Mouse (Mus musculus): ENCODE results near the gene Ino80e. TPM values are rescaled to one million over a fixed set of nuclear protein-coding genes. Genes with fewer than 3 reads are reported as not detected.

The Ino80e gene
- polyA plus RNA-seq, 1 experiment from 2014 or later: 76.1 TPM

DNA sequence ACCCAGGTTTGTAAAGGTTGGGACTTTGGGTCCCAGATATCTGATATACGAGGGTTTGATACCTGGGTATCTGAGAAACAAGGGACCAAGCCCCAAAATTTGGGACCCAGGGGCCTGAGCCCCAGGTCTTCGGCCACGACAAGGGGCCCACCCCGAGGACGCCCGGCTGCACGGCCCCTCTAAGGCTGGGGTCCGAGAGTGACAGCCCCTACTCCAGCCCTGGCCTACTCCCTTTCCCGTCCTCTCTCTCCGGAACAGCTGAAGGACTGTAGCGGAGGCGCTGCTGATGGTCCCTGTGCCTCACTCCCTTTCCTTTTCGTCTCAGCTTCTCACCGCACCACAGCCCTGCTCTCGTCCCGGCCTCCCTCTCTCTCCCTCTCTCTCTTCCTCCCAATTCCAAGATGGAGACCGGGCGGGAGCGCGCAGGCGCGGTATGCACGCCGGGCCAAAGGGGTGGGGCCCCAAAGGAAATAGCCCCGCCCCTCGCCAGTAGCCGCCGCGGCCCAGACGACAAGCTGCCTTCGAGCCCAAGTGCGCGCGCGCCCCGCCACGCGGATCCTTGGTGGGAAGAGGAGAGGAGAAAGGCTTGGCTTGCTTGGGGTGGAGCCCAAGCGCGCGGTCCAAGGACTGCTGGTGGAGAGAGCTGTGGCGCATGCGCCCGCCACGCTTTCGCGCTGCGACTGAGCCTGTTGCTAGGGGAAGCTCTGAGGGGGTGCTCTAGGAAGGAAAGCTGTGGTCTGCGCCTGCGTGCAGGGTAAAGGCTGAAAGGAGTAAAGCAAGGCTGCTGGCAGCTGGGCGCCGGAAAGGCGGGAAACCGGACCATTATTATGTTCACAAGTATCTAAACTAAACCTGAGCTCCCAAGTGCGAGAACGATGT, 22.3 kb upstream of the Ino80e start, which contains the start of gene Taok2:
TSS of gene Taok2 (minus strand) at position 418 of the 879 bp plus-strand sequence.
- peak within 1 kb of the TSS; percentile 95 for H3K27ac ChIP-seq (ENCODE audit: low read depth, low read length)
- H3K4me3 ChIP-seq (ENCODE audit: low read depth, low read length): peak within 1 kb of the TSS; percentile 86
- H3K4me2 ChIP-seq: peak within 1 kb of the TSS; percentile 96
- WGBS (ENCODE audit: insufficient replicate concordance): under 1% methylated on average over 56 of the region's 56 CpGs
- peaks cover 22% of the 10 kb centered on the region for H3K4me1 ChIP-seq (ENCODE audit: control insufficient read depth, insufficient read depth, low read length)
- no peaks in the 10 kb centered on the region for H3K9me3 ChIP-seq (replicated peaks; ENCODE audit: control insufficient read depth, low read length)
- H3K36me3 ChIP-seq (ENCODE audit: control insufficient read depth, insufficient read depth, low read length): peaks cover 12% of the 10 kb centered on the region; the same call in 1 of the 2 replicates
- H3K27me3 ChIP-seq (ENCODE audit: control insufficient read depth, insufficient read depth, low read length): no peaks in the 10 kb centered on the region
- ATAC-seq (replicated peaks; ENCODE audit: insufficient number of reproducible peaks, low FRiP score, low TSS enrichment): peak; percentile 94
- peak within 1 kb of the TSS; percentile 92 for H3K9ac ChIP-seq (ENCODE audit: low read depth, low read length)

DNA sequence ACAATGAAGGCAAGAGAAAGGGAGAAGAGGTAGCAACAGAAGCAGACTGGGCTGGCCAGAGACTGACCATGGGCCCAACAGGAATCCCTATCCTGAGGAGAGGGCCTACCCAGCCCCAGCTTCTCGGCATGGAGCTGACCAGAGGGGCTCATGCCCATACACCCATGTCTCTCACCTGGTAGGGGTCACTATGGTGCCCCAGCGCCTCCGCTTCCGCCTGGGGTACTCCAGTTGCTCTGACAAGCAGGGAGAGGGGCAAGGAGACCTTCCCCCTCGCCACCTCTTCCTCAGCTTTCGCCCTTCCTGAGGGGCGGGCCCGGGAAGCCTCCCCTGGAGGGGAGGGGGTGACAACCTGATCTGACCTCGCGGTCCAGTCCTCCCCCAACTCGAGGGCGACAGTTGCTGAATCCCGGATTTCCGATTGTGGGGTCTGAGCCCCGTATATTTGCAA, 21.6 kb upstream of the Ino80e start:
- no peaks in the 10 kb centered on the region for H3K9me3 ChIP-seq (replicated peaks; ENCODE audit: control insufficient read depth, low read length)
- peaks cover 18% of the 10 kb centered on the region; the same call in 1 of the 2 replicates for H3K36me3 ChIP-seq (ENCODE audit: control insufficient read depth, insufficient read depth, low read length)
- H3K27ac ChIP-seq (ENCODE audit: low read depth, low read length): peak overlapping the region; percentile 95
- H3K4me1 ChIP-seq (ENCODE audit: control insufficient read depth, insufficient read depth, low read length): peaks cover 22% of the 10 kb centered on the region
- WGBS (ENCODE audit: insufficient replicate concordance): 0% methylated on average over 15 of the region's 15 CpGs
- H3K9ac ChIP-seq (ENCODE audit: low read depth, low read length): peak overlapping the region; percentile 92
- peak; percentile 5; the same call in 1 of the 2 replicates for ATAC-seq (replicated peaks; ENCODE audit: insufficient number of reproducible peaks, low FRiP score, low TSS enrichment)
- peak overlapping the region; percentile 86 for H3K4me3 ChIP-seq (ENCODE audit: low read depth, low read length)
- H3K27me3 ChIP-seq (ENCODE audit: control insufficient read depth, insufficient read depth, low read length): no peaks in the 10 kb centered on the region
- H3K4me2 ChIP-seq: peak overlapping the region; percentile 96

DNA sequence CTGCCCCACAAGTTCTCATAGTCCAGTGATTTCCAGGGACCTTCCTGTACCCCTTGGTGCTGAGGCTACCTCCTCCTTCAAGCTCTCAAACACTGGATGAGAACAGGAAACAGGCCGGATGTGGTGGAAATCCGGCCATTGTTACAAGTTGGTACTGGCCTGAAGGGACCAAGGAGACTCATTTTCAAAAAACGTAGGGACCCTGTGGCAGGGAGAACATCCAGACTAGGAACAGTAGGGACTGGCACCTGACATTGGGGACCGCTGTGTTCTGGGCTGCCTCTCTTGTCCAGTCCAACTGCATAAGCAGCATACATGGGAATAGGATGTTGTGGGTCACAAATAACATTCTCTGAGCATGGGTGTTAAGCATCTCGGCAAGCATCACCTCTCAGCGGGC, 18.9 kb upstream of the Ino80e start:
- Histone ChIP-seq H3K27me3 (ENCODE audit: control insufficient read depth, insufficient read depth, low read length) (no peaks in the 10 kb centered on the region), H3K36me3 (ENCODE audit: control insufficient read depth, insufficient read depth, low read length) (peaks cover 37% of the 10 kb centered on the region), H3K4me1 (ENCODE audit: control insufficient read depth, insufficient read depth, low read length) (peaks cover 22% of the 10 kb centered on the region), H3K4me2 (peak overlapping the region; percentile 96), H3K4me3 (ENCODE audit: low read depth, low read length) (peak overlapping the region; percentile 86; the same call in 1 of the 2 replicates), H3K9ac (ENCODE audit: low read depth, low read length) (peak overlapping the region; percentile 57), H3K9me3 (replicated peaks; ENCODE audit: control insufficient read depth, low read length) (no peaks in the 10 kb centered on the region), H3K27ac (ENCODE audit: low read depth, low read length) (peak overlapping the region; percentile 41)
- 73% methylated on average over 6 of the region's 6 CpGs for WGBS (ENCODE audit: insufficient replicate concordance)
- no peak for ATAC-seq (replicated peaks; ENCODE audit: insufficient number of reproducible peaks, low FRiP score, low TSS enrichment)

DNA sequence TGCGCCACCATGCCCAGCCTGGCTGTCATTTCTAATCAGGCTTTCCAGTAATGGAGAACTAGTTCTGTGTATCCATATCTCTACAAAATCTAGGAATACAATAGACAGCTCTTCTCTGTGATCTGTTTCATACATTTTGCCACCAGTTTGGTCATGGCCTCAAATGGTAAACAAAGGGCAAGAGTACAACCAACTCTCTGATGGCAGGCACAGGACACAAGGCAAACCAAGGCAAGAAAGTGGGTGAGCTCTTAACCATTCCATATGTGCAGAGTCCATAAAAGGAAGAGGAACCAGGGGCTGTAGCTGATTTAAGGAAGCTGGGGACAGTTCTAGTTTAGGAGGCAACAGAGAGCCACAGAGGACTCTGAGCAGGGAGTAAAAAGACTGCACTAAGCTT, 15.1 kb upstream of the Ino80e start:
- peaks cover 63% of the 10 kb centered on the region for H3K36me3 ChIP-seq (ENCODE audit: control insufficient read depth, insufficient read depth, low read length)
- no peak for ATAC-seq (replicated peaks; ENCODE audit: insufficient number of reproducible peaks, low FRiP score, low TSS enrichment)
- no peaks in the 10 kb centered on the region for H3K9me3 ChIP-seq (replicated peaks; ENCODE audit: control insufficient read depth, low read length)
- no peak overlapping the region for H3K4me2 ChIP-seq
- WGBS (ENCODE audit: insufficient replicate concordance): 100% methylated on average over 1 of the region's 1 CpGs
- no peak overlapping the region for H3K4me3 ChIP-seq (ENCODE audit: low read depth, low read length)
- H3K4me1 ChIP-seq (ENCODE audit: control insufficient read depth, insufficient read depth, low read length): peaks cover 9% of the 10 kb centered on the region
- H3K9ac ChIP-seq (ENCODE audit: low read depth, low read length): no peak overlapping the region
- no peaks in the 10 kb centered on the region for H3K27me3 ChIP-seq (ENCODE audit: control insufficient read depth, insufficient read depth, low read length)
- H3K27ac ChIP-seq (ENCODE audit: low read depth, low read length): no peak overlapping the region

DNA sequence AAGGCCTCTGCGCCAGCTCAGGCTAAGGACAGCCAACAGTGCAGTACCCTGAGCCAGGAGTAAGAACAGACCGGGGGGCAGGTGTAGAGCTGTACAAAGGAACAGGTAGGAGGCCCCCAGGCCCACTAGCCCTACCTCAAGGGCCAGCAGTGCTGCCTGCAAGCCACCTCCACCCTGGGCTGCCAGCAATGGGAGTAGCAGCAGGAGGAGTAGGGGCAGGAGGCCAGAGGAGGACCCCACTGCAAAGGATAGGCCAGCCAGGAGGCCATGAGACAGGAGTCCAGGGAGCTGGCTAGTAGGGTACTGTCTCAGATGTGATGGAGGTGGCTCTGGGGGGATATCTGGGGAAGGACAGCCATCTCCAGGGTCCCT, 8.3 kb upstream of the Ino80e start:
- WGBS (ENCODE audit: insufficient replicate concordance): 100% methylated on average over 2 of the region's 2 CpGs
- Histone ChIP-seq H3K4me1 (ENCODE audit: control insufficient read depth, insufficient read depth, low read length) (no peaks in the 10 kb centered on the region), H3K4me3 (ENCODE audit: low read depth, low read length) (no peak overlapping the region), H3K36me3 (ENCODE audit: control insufficient read depth, insufficient read depth, low read length) (peaks cover 67% of the 10 kb centered on the region), H3K27ac (ENCODE audit: low read depth, low read length) (no peak overlapping the region), H3K4me2 (no peak overlapping the region), H3K9me3 (replicated peaks; ENCODE audit: control insufficient read depth, low read length) (no peaks in the 10 kb centered on the region), H3K9ac (ENCODE audit: low read depth, low read length) (no peak overlapping the region), H3K27me3 (ENCODE audit: control insufficient read depth, insufficient read depth, low read length) (no peaks in the 10 kb centered on the region)
- ATAC-seq (replicated peaks; ENCODE audit: insufficient number of reproducible peaks, low FRiP score, low TSS enrichment): no peak

DNA sequence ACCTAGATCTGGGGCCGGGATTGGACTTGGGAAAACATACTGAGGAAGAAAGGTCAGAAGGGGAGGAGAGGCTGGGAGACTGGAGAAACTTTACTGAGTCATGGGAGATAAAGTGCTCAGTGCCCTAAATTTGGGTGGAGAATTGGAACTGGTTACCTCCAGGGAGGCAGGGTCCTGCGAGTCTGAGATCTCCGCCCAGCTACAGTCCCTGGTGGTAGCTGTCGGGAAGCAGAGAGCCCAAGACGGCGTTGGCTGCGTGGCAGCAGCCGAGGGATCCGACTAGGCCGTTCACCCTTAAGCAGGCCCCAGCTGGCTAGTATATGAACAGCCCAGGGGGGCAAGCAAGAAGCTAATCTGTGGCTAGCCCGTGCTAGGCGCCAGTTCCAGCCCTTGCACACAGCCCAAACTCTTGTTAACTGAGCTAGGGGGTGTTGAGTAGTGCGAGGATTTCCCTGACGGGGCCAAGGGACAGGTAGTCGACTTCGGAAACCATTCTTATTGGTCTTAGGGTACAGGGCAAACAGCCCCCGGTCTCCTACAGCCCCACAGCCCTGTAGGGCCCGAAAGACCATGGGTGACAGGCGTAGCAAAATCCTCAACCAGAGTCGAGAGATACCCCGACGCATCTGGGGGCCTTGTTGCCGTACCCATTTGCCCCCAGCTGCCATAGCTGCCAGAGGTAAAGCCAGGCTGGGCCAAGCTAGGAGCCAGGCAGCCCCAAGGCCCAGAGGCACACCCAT, 7.8 kb upstream of the Ino80e start:
- Histone ChIP-seq H3K4me1 (ENCODE audit: control insufficient read depth, insufficient read depth, low read length) (no peaks in the 10 kb centered on the region), H3K9ac (ENCODE audit: low read depth, low read length) (no peak overlapping the region), H3K27ac (ENCODE audit: low read depth, low read length) (no peak overlapping the region), H3K4me2 (no peak overlapping the region), H3K27me3 (ENCODE audit: control insufficient read depth, insufficient read depth, low read length) (no peaks in the 10 kb centered on the region), H3K36me3 (ENCODE audit: control insufficient read depth, insufficient read depth, low read length) (peaks cover 66% of the 10 kb centered on the region), H3K4me3 (ENCODE audit: low read depth, low read length) (no peak overlapping the region), H3K9me3 (replicated peaks; ENCODE audit: control insufficient read depth, low read length) (no peaks in the 10 kb centered on the region)
- ATAC-seq (replicated peaks; ENCODE audit: insufficient number of reproducible peaks, low FRiP score, low TSS enrichment): no peak
- 91% methylated on average over 23 of the region's 23 CpGs for WGBS (ENCODE audit: insufficient replicate concordance)

DNA sequence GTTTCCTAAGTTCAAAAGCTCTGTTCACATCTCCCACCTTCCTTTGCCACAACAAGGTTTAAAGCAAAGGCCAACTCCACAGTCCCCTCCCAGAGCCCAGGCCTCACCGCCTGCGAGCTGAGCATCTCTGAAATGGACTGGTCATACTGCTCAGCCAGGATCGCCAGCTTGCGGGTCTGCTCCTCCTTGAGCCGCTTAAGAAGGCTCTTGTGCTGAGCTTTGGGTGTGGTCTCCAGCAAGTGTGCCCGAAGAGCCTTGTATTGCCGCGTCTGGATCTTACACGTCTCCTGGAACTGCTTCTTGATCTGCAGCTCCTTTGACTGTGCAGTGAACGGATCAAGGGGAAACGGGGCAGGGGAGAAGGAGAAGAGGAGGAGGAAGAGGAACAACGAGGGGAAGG, 5.8 kb upstream of the Ino80e start:
- H3K9me3 ChIP-seq (replicated peaks; ENCODE audit: control insufficient read depth, low read length): no peaks in the 10 kb centered on the region
- 85% methylated on average over 12 of the region's 12 CpGs for WGBS (ENCODE audit: insufficient replicate concordance)
- ATAC-seq (replicated peaks; ENCODE audit: insufficient number of reproducible peaks, low FRiP score, low TSS enrichment): no peak
- no peak overlapping the region for H3K4me2 ChIP-seq
- no peak overlapping the region for H3K27ac ChIP-seq (ENCODE audit: low read depth, low read length)
- no peaks in the 10 kb centered on the region for H3K27me3 ChIP-seq (ENCODE audit: control insufficient read depth, insufficient read depth, low read length)
- H3K4me3 ChIP-seq (ENCODE audit: low read depth, low read length): no peak overlapping the region
- peaks cover 2% of the 10 kb centered on the region; the same call in 1 of the 2 replicates for H3K4me1 ChIP-seq (ENCODE audit: control insufficient read depth, insufficient read depth, low read length)
- peaks cover 62% of the 10 kb centered on the region for H3K36me3 ChIP-seq (ENCODE audit: control insufficient read depth, insufficient read depth, low read length)
- no peak overlapping the region for H3K9ac ChIP-seq (ENCODE audit: low read depth, low read length)

DNA sequence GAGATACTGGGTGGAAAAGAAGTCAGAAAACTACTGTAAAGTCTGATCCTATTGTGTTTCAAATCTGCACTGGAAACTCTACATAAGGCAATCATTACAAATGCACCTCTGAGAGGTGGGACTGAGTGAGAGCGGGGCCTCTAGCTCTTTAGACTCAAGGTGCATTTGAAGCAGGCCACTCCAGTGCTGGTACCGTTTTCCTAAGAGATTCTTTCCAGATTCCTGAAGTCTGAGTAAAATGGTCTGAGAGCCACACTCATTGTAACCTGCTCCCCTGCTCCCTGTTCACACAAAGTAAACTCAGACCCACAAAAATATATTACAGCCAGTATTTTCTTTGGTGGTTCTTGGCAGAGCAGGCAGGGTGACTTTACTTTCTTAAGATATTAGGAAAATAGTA, 5.4 kb upstream of the Ino80e start:
- peaks cover 5% of the 10 kb centered on the region; the same call in 1 of the 2 replicates for H3K4me1 ChIP-seq (ENCODE audit: control insufficient read depth, insufficient read depth, low read length)
- no peak overlapping the region for H3K27ac ChIP-seq (ENCODE audit: low read depth, low read length)
- H3K36me3 ChIP-seq (ENCODE audit: control insufficient read depth, insufficient read depth, low read length): peaks cover 58% of the 10 kb centered on the region
- H3K4me2 ChIP-seq: no peak overlapping the region
- 91% methylated on average over 2 of the region's 2 CpGs for WGBS (ENCODE audit: insufficient replicate concordance)
- no peak overlapping the region for H3K4me3 ChIP-seq (ENCODE audit: low read depth, low read length)
- no peak for ATAC-seq (replicated peaks; ENCODE audit: insufficient number of reproducible peaks, low FRiP score, low TSS enrichment)
- no peaks in the 10 kb centered on the region for H3K27me3 ChIP-seq (ENCODE audit: control insufficient read depth, insufficient read depth, low read length)
- no peaks in the 10 kb centered on the region for H3K9me3 ChIP-seq (replicated peaks; ENCODE audit: control insufficient read depth, low read length)
- no peak overlapping the region for H3K9ac ChIP-seq (ENCODE audit: low read depth, low read length)

All from heart, embryonic 11.5 days (tissue).